Mouse (Mus musculus): ENCODE measurements around the gene Sptlc2. TPM values are rescaled to one million over a fixed set of nuclear protein-coding genes. Genes with fewer than 3 reads are reported as not detected.

The Sptlc2 gene
- total and polyA plus RNA-seq, 3 experiments: 37.1 to 68.6 (median 49.2) TPM

DNA sequence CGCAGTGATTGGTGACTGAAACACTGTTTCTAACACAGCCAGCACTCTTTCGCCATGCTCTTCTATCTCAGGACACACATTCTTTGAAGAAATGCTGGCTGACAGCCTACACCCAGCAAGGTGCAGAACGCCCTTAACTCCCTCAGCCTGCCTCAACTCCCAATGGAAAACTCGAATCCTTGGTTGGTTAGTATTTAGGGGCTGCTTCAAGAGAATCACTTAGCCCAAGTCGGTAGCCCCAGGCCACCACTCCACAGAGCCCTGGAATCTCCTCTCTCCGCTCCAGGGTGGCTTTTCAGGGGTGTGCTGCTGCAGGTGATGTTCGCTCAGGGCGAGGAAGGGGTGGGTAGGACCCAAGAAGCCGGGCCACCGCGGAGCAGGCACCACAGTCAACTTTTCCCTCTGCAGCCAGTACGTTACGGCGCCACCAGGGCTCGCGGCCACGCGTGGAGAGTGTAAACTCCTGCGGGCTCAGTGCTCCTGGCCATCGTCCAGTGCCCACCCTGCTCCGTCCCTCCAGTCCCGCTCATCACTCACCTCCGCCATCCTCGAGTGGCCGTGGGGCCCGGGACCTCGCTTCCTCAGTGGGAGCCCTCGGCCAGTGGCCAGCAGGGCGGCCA is 89.0 kb downstream of the Sptlc2 start:
- Histone ChIP-seq H3K4me2 (ENCODE audit: insufficient read depth, low read depth, poor library complexity, severe bottlenecking) (peak overlapping the region; percentile 68), H3K36me3 (replicated peaks in 1 of 2; ENCODE audit: control insufficient read depth in 1 of 2, insufficient read depth in 1 of 2, low read length in 1 of 2) (no peaks in the 10 kb centered on the region), H3K27ac (ENCODE audit: insufficient read depth, low read depth) (no peak overlapping the region), H3K9me3 (replicated peaks; ENCODE audit: low read length) (peaks cover 8% of the 10 kb centered on the region), H3K79me2 (replicated peaks; ENCODE audit: control insufficient read depth, extremely low read depth, insufficient read depth, poor library complexity, severe bottlenecking) (no peaks in the 10 kb centered on the region), H3K4me1 (ENCODE audit: control insufficient read depth in 1 of 2, insufficient read depth in 2 of 2) (peaks cover 0 to 3% of the 10 kb centered on the region in 2 experiments; a peak in 3 of 4 replicates), H3K9ac (ENCODE audit: insufficient read depth, low read depth) (peak overlapping the region; percentile 37; the same call in 1 of the 2 replicates), H3K27me3 (replicated peaks) (peaks cover 16% of the 10 kb centered on the region), H3K4me3 (replicated peaks in 1 of 3; ENCODE audit: low read depth in 2 of 3, low read length in 2 of 3, poor library complexity in 1 of 3) (peak overlapping the region; percentile 40 to 67 (median 54))
- in situ Hi-C loops (cut with MboI; ENCODE audit: low pct_ligation_motif_present, low pct_unique_long_range_greater_than_20kb, low sequenced_read_pairs) (no loop called here), dilution Hi-C loops (cut with MboI; ENCODE audit: extremely low pct_ligation_motif_present, extremely low pct_unique_long_range_greater_than_20kb, low sequenced_read_pairs) (no loop called here)
- DNase-seq (ENCODE audit: extremely low read depth): no peak
- TF ChIP-seq USF2 (conservative IDR thresholded peaks at IDR 0.05; ENCODE audit: low read depth, low read length) (no peak), MEF2A (IDR thresholded peaks at IDR 0.05; ENCODE audit: borderline replicate concordance, low read depth, low read length) (no peak), ZKSCAN1 (IDR thresholded peaks at IDR 0.05; ENCODE audit: borderline replicate concordance, low read depth, low read length) (no peak)

DNA sequence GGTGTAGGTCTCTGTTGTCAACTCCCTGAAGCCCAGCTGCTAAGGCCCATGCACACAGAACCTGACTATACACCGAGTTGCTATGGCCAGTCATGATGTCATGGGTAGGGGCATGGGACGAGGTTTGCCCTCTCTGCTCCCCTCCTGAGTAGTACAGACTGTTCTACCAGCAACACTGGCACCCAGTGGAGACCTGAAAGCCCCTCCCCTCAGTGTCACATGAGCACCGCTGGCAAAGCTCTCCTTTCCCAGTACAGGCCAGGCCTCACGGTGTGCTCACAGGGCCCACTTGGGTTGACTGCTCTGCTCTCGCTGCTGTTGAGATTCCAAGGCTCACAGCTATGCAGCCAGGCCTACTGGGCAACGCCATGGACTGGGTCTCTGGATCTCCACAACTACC is 94.2 kb downstream of the Sptlc2 start:
- no peaks in the 10 kb centered on the region for H3K36me3 ChIP-seq (replicated peaks in 1 of 2; ENCODE audit: control insufficient read depth in 1 of 2, insufficient read depth in 1 of 2, low read length in 1 of 2)
- no peak for DNase-seq (ENCODE audit: extremely low read depth)
- in situ Hi-C loops (cut with MboI; ENCODE audit: low pct_ligation_motif_present, low pct_unique_long_range_greater_than_20kb, low sequenced_read_pairs): no loop called here
- TF ChIP-seq IRF4 (IDR thresholded peaks at IDR 0.05; ENCODE audit: low read depth, low read length) (no peak), PAX5 (IDR thresholded peaks at IDR 0.05; ENCODE audit: low read length) (no peak), MAFK (IDR thresholded peaks at IDR 0.05; ENCODE audit: insufficient replicate concordance, low read length) (no peak), EP300 (IDR thresholded peaks at IDR 0.05; ENCODE audit: low read length) (no peak), ETS1 (conservative IDR thresholded peaks at IDR 0.05; ENCODE audit: low read depth, low read length) (no peak), MEF2A (IDR thresholded peaks at IDR 0.05; ENCODE audit: borderline replicate concordance, low read depth, low read length) (no peak), USF2 (conservative IDR thresholded peaks at IDR 0.05; ENCODE audit: low read depth, low read length) (no peak), BHLHE40 (IDR thresholded peaks at IDR 0.05; ENCODE audit: low read depth, low read length) (no peak)
- no peak overlapping the region for H3K9ac ChIP-seq (ENCODE audit: insufficient read depth, low read depth)
- H3K79me2 ChIP-seq (replicated peaks; ENCODE audit: control insufficient read depth, extremely low read depth, insufficient read depth, poor library complexity, severe bottlenecking): no peaks in the 10 kb centered on the region
- H3K4me3 ChIP-seq (replicated peaks in 1 of 3; ENCODE audit: low read depth in 2 of 3, low read length in 2 of 3, poor library complexity in 1 of 3): no peak overlapping the region
- no peak overlapping the region for H3K4me2 ChIP-seq (ENCODE audit: insufficient read depth, low read depth, poor library complexity, severe bottlenecking)
- dilution Hi-C loops (cut with MboI; ENCODE audit: extremely low pct_ligation_motif_present, extremely low pct_unique_long_range_greater_than_20kb, low sequenced_read_pairs): no loop called here
- H3K27me3 ChIP-seq (replicated peaks): peaks cover 2% of the 10 kb centered on the region
- H3K4me1 ChIP-seq (ENCODE audit: control insufficient read depth in 1 of 2, insufficient read depth in 2 of 2): no peaks in the 10 kb centered on the region; a peak in 1 of 4 replicates
- H3K9me3 ChIP-seq (replicated peaks; ENCODE audit: low read length): no peaks in the 10 kb centered on the region
- H3K27ac ChIP-seq (ENCODE audit: insufficient read depth, low read depth): no peak overlapping the region

DNA sequence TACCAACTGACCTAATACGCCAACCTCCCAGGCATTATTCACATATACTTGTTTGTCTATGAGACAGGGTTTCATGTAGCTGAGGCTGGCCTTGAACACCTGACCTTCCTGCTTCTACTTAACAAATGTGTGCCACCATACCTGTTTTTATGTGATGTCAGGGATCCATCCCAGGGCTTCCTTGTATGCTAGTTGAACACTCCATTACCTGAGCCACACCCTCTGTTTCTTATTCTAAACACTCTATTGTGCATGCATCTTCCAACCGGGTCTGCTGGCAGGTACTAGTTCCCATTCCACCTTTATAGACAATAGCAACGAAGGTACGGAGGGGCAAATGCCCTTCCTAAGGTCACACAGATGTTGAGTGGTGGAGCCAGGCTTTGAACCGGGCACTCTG is 99.1 kb downstream of the Sptlc2 start:
- H3K79me2 ChIP-seq (replicated peaks; ENCODE audit: control insufficient read depth, extremely low read depth, insufficient read depth, poor library complexity, severe bottlenecking): no peaks in the 10 kb centered on the region
- TF ChIP-seq ZKSCAN1 (IDR thresholded peaks at IDR 0.05; ENCODE audit: borderline replicate concordance, low read depth, low read length): no peak
- TF ChIP-seq TCF12 (IDR thresholded peaks at IDR 0.05; ENCODE audit: low read depth, low read length): no peak
- TF ChIP-seq MEF2A (IDR thresholded peaks at IDR 0.05; ENCODE audit: borderline replicate concordance, low read depth, low read length): no peak
- TF ChIP-seq TBP (conservative IDR thresholded peaks at IDR 0.05; ENCODE audit: low read depth, low read length): no peak
- no peak for TF ChIP-seq ETS1 (conservative IDR thresholded peaks at IDR 0.05; ENCODE audit: low read depth, low read length)
- no peak for TF ChIP-seq SMC3 (IDR thresholded peaks at IDR 0.05; ENCODE audit: low read depth, low read length)
- TF ChIP-seq ZC3H11A (IDR thresholded peaks at IDR 0.05; ENCODE audit: low read depth, low read length): no peak
- no peak for TF ChIP-seq GABPA (IDR thresholded peaks at IDR 0.05; ENCODE audit: insufficient replicate concordance, low read depth, low read length)
- TF ChIP-seq POLR2A (IDR thresholded peaks at IDR 0.05; ENCODE audit: low read depth, low read length): no peak
- TF ChIP-seq POLR2AphosphoS2 (IDR thresholded peaks at IDR 0.05; ENCODE audit: low read depth, low read length): no peak
- TF ChIP-seq UBTF (IDR thresholded peaks at IDR 0.05; ENCODE audit: low read depth, low read length): no peak
- no peak for TF ChIP-seq USF2 (conservative IDR thresholded peaks at IDR 0.05; ENCODE audit: low read depth, low read length)
- no peak for TF ChIP-seq CHD1 (IDR thresholded peaks at IDR 0.05; ENCODE audit: low read depth, low read length)
- no peak for TF ChIP-seq MAX (IDR thresholded peaks at IDR 0.05; ENCODE audit: low read length)
- no peak for TF ChIP-seq RCOR1 (conservative IDR thresholded peaks at IDR 0.05; ENCODE audit: low read depth, low read length)
- no peak for TF ChIP-seq MYC (IDR thresholded peaks at IDR 0.05; ENCODE audit: low read depth, low read length)
- DNase-seq (ENCODE audit: extremely low read depth): no peak
- peaks cover under 1 to 4% of the 10 kb centered on the region in 2 experiments; a peak in 3 of 4 replicates for H3K4me1 ChIP-seq (ENCODE audit: control insufficient read depth in 1 of 2, insufficient read depth in 2 of 2)
- H3K36me3 ChIP-seq (replicated peaks in 1 of 2; ENCODE audit: control insufficient read depth in 1 of 2, insufficient read depth in 1 of 2, low read length in 1 of 2): no peaks in the 10 kb centered on the region
- H3K9ac ChIP-seq (ENCODE audit: insufficient read depth, low read depth): no peak overlapping the region
- H3K27me3 ChIP-seq (replicated peaks): no peaks in the 10 kb centered on the region
- no peak overlapping the region for H3K4me3 ChIP-seq (replicated peaks in 1 of 3; ENCODE audit: low read depth in 2 of 3, low read length in 2 of 3, poor library complexity in 1 of 3)
- H3K9me3 ChIP-seq (replicated peaks; ENCODE audit: low read length): peaks cover 6% of the 10 kb centered on the region
- no peak overlapping the region for H3K4me2 ChIP-seq (ENCODE audit: insufficient read depth, low read depth, poor library complexity, severe bottlenecking)
- dilution Hi-C loops (cut with MboI; ENCODE audit: extremely low pct_ligation_motif_present, extremely low pct_unique_long_range_greater_than_20kb, low sequenced_read_pairs): no loop called here
- no peak overlapping the region for H3K27ac ChIP-seq (ENCODE audit: insufficient read depth, low read depth)
- in situ Hi-C loops (cut with MboI; ENCODE audit: low pct_ligation_motif_present, low pct_unique_long_range_greater_than_20kb, low sequenced_read_pairs): no loop called here

All from CH12.LX (cell line).